Mouse (Mus musculus) stomach, embryonic 14.5 days (tissue): ENCODE results near the gene Zfand4. TPM values are rescaled to one million over a fixed set of nuclear protein-coding genes. Genes with fewer than 3 reads are reported as not detected.

Experiments used
- ATAC-seq: fragments of 200-750 bp; cut with Nextera tagmentation; 2 replicates; pipeline ENCODE4 v1.8.0; 2017; ENCODE audit warnings: low read depth, moderate TSS enrichment; ENCODE audit not compliant: insufficient number of reproducible peaks, insufficient read depth, low FRiP score
- H3K27ac ChIP-seq: fragments of 300-500 bp; sonication (generic); 2 replicates; pipeline ENCODE4 v1.5.1; 2014; ENCODE audit warnings: mild to moderate bottlenecking, low read length, moderate library complexity, mixed read lengths
- H3K27me3 ChIP-seq: fragments of 300-500 bp; sonication (generic); 2 replicates; pipeline ENCODE4 v1.6.1; 2014; ENCODE audit warnings: low read length, control low read depth, mixed read lengths; ENCODE audit not compliant: control insufficient read depth, insufficient read depth
- H3K36me3 ChIP-seq: fragments of 300-500 bp; sonication (generic); 2 replicates; pipeline ENCODE4 v1.6.1; 2014; ENCODE audit warnings: mild to moderate bottlenecking, control low read depth, low read length, moderate library complexity, mixed read lengths; ENCODE audit not compliant: control insufficient read depth, insufficient read depth
- H3K4me1 ChIP-seq: fragments of 300-500 bp; sonication (generic); 2 replicates; pipeline ENCODE4 v1.6.1; 2014; ENCODE audit warnings: low read length, control low read depth, mixed read lengths; ENCODE audit not compliant: control insufficient read depth, insufficient read depth
- H3K4me2 ChIP-seq: fragments of 300-500 bp; sonication (generic); replicated peaks from 2 replicates; pipeline ENCODE4 v1.6.1; 2014; ENCODE audit warnings: low read depth, low read length, control low read depth
- H3K4me3 ChIP-seq: fragments of 300-500 bp; sonication (generic); 2 replicates; pipeline ENCODE4 v1.5.1; 2014; ENCODE audit warnings: low read depth, low read length, control low read depth
- H3K9ac ChIP-seq: fragments of 300-500 bp; sonication (generic); replicated peaks from 2 replicates; pipeline ENCODE4 v1.6.1; 2014; ENCODE audit warnings: low read depth, mild to moderate bottlenecking, control low read depth, low read length, moderate library complexity, mixed read lengths
- H3K9me3 ChIP-seq: fragments of 300-500 bp; sonication (generic); 2 replicates; pipeline ENCODE4 v1.6.1; 2016; ENCODE audit warnings: low read depth, low read length, control low read depth; ENCODE audit not compliant: control insufficient read depth
- WGBS: fragments of 180-500 bp; shearing (Covaris S2); extraction: QIAGEN DNeasy Blood & Tissue Kit; methylation state at CpG from one replicate; pipeline ENCODE4 v1.1.7; 2014; 5-methylcytosine and 5-hydroxymethylcytosine counted together
- polyA plus RNA-seq: library from polyadenylated mRNA; unstranded; fragments of >200 nt; fragmentation: Nextera tagmentation; extraction: Ambion mirVana; gene quantifications from 2 replicates; pipeline ENCODE4 v1.2.1, GENCODE M21; 2014

The Zfand4 gene
- polyA plus RNA-seq, 1 experiment from 2014 or later: 5.5 TPM

- Histone ChIP-seq H3K9ac (no peak overlapping the region), H3K4me2 (no peak overlapping the region), H3K4me1 (no peaks in the 10 kb centered on the region), H3K27me3 (no peaks in the 10 kb centered on the region), H3K36me3 (peaks cover 13% of the 10 kb centered on the region), H3K27ac (no peak overlapping the region), H3K9me3 (no peaks in the 10 kb centered on the region), H3K4me3 (no peak overlapping the region)
- WGBS: 91% methylated on average over 5 of the region's 5 CpGs
- ATAC-seq: no peak
Measured at GRCm38 (mm10) chr6:116260481-116260880, 3.5 kb upstream of the Zfand4 start.

- no peak overlapping the region for H3K4me3 ChIP-seq
- no peaks in the 10 kb centered on the region; the same call in 1 of the 2 replicates for H3K4me1 ChIP-seq
- no peak for ATAC-seq
- no peak overlapping the region for H3K4me2 ChIP-seq
- no peaks in the 10 kb centered on the region for H3K9me3 ChIP-seq
- 88% methylated on average over 1 of the region's 1 CpGs for WGBS
- H3K27ac ChIP-seq: no peak overlapping the region
- no peaks in the 10 kb centered on the region for H3K27me3 ChIP-seq
- H3K9ac ChIP-seq: no peak overlapping the region
- H3K36me3 ChIP-seq: peaks cover 7% of the 10 kb centered on the region
Measured at GRCm38 (mm10) chr6:116262824-116263223, 1.2 kb upstream of the Zfand4 start.

GRCm38 (mm10) chr6:116264836-116265235 is 814 bp downstream of the Zfand4 start:
- Histone ChIP-seq H3K9ac (peak overlapping the region; percentile 61; the same call in 1 of the 2 replicates), H3K4me2 (peak overlapping the region; percentile 68), H3K27ac (no peak overlapping the region), H3K4me1 (no peaks in the 10 kb centered on the region; the same call in 1 of the 2 replicates), H3K27me3 (no peaks in the 10 kb centered on the region), H3K36me3 (peaks cover 4% of the 10 kb centered on the region), H3K9me3 (no peaks in the 10 kb centered on the region), H3K4me3 (peak overlapping the region; percentile 67; the same call in 1 of the 2 replicates)
- no peak for ATAC-seq
- 87% methylated on average over 11 of the region's 11 CpGs for whole genome bisulfite sequencing

- Histone ChIP-seq H3K4me3 (no peak overlapping the region), H3K27me3 (no peaks in the 10 kb centered on the region), H3K27ac (no peak overlapping the region), H3K4me2 (no peak overlapping the region), H3K36me3 (peaks cover 1% of the 10 kb centered on the region), H3K9ac (no peak overlapping the region), H3K4me1 (no peaks in the 10 kb centered on the region; the same call in 1 of the 2 replicates), H3K9me3 (no peaks in the 10 kb centered on the region)
- no peak for ATAC-seq
- WGBS: 65% methylated on average over 4 of the region's 4 CpGs
Measured at GRCm38 (mm10) chr6:116265603-116266002, 1.6 kb downstream of the Zfand4 start.

GRCm38 (mm10) chr6:116266273-116267109 is 2.5 kb downstream of the Zfand4 start:
- WGBS: 24% methylated on average over 11 of the region's 11 CpGs
- ATAC-seq: no peak

DNA sequence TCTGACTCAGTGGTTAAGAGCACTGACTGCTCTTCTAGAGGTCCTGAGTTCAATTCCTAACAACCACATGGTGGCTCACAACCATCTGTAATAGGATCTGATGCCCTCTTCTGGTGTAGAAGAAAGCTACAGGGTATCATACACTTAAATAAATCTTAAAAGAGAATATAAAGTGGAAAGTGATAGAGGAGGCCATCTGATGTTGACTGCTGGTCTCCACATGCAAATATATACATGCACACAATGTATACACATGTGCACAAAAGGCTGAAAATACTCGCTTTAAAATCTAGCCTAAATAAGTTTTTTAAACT is 3.0 kb downstream of the Zfand4 start:
- no peak overlapping the region for H3K27ac ChIP-seq
- WGBS: 89% methylated on average over 1 of the region's 1 CpGs
- H3K4me2 ChIP-seq: no peak overlapping the region
- no peaks in the 10 kb centered on the region for H3K27me3 ChIP-seq
- H3K4me3 ChIP-seq: no peak overlapping the region
- H3K9ac ChIP-seq: no peak overlapping the region
- no peaks in the 10 kb centered on the region; the same call in 1 of the 2 replicates for H3K4me1 ChIP-seq
- ATAC-seq: no peak
- H3K9me3 ChIP-seq: no peaks in the 10 kb centered on the region
- H3K36me3 ChIP-seq: no peaks in the 10 kb centered on the region

More at GRCm38 (mm10) chr6:116266273-116267109, 2.5 kb downstream of the Zfand4 start:
- Histone ChIP-seq H3K4me3 (no peak overlapping the region), H3K27ac (no peak overlapping the region), H3K9ac (no peak overlapping the region), H3K9me3 (no peaks in the 10 kb centered on the region), H3K27me3 (no peaks in the 10 kb centered on the region), H3K4me1 (no peaks in the 10 kb centered on the region; the same call in 1 of the 2 replicates), H3K36me3 (no peaks in the 10 kb centered on the region; the same call in none of the 2 replicates), H3K4me2 (peak overlapping the region; percentile 10; the same call in 1 of the 2 replicates)

DNA sequence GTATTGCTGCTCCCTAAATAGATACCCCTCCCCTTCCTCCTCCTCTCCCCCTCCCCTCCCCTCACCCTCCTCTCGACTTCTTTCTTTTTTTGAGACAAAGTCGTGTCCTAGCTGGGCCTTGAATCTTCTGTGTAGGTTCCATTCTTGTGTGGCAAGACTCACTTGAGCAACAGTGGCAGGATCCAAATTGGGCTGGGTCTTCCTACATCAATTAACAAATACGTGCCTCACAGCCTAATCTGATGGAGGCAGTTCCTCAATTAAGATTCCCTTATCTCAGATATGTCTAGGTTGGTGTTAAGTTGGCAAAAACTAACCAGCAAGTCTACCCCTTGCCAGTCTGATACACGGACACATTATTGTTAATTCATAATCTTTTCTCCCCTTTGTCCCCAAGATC is 11.7 kb downstream of the Zfand4 start:
- Histone ChIP-seq H3K9ac (no peak overlapping the region), H3K27me3 (no peaks in the 10 kb centered on the region), H3K4me2 (no peak overlapping the region), H3K4me3 (no peak overlapping the region), H3K4me1 (no peaks in the 10 kb centered on the region), H3K27ac (no peak overlapping the region), H3K36me3 (no peaks in the 10 kb centered on the region), H3K9me3 (no peaks in the 10 kb centered on the region)
- WGBS: 74% methylated on average over 4 of the region's 4 CpGs
- ATAC-seq: no peak

DNA sequence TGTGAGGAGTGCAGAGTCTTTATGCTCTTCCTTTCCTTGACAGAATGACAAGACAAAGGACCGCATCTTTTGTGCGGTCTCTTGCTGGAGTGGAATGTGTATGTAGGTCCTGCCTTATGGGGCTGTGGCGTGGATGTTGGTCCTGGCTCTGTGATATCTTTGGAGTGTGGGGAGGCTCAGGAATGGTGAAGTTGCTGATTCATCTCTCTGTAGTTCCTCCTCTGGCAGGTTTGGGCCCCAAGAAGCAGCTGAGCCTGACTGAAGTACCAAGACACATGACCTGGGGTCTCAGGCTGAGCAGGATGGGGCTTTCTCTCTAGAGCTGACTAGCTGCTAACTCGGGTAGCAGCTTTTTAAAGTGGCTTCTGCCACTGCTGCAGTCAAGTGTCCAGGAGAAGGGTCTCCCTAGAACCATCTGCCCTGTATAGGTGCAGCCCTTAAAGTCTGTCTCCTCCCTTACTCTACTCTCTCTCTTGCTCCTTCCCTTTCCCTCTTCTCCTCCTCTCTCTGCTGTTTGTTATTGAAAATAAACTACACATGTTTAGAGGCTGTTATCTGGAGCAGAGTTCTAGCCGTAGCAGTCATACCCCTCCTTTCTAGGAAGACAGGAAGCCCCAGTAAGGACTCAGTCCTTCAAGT is 14.8 kb downstream of the Zfand4 start:
- Histone ChIP-seq H3K27me3 (no peaks in the 10 kb centered on the region), H3K9ac (no peak overlapping the region), H3K4me2 (no peak overlapping the region), H3K4me3 (no peak overlapping the region), H3K36me3 (no peaks in the 10 kb centered on the region), H3K9me3 (no peaks in the 10 kb centered on the region), H3K4me1 (no peaks in the 10 kb centered on the region), H3K27ac (no peak overlapping the region)
- WGBS: 70% methylated on average over 5 of the region's 5 CpGs
- no peak for ATAC-seq
